Mouse (Mus musculus): ENCODE measurements around the gene Cyb5rl. TPM values are rescaled to one million over a fixed set of nuclear protein-coding genes. Genes with fewer than 3 reads are reported as not detected.
A peak's percentile ranks its signal among the peaks of the same experiment; 100 is the strongest.

The Cyb5rl gene
- polyA plus RNA-seq, 1 experiment from 2014 or later, result 3.6 TPM

- 62% methylated on average over 12 of the region's 12 CpGs for WGBS
- no peak overlapping the region for H3K4me3 ChIP-seq (ENCODE audit: low read depth, low read length)
- H3K27me3 ChIP-seq (replicated peaks; ENCODE audit: control insufficient read depth, insufficient read depth, low read length), result no peaks in the 10 kb centered on the region
- no peaks in the 10 kb centered on the region for H3K36me3 ChIP-seq (ENCODE audit: control insufficient read depth, insufficient read depth)
- peak; percentile 76 for TF ChIP-seq CTCF (IDR thresholded peaks at IDR 0.05; ENCODE audit: low read depth)
- H3K4me1 ChIP-seq (replicated peaks; ENCODE audit: control insufficient read depth, insufficient read depth, low read length), result no peaks in the 10 kb centered on the region
- no peak overlapping the region for H3K27ac ChIP-seq (ENCODE audit: low read depth, low read length)
- H3K4me2 ChIP-seq (replicated peaks; ENCODE audit: low read depth), result no peak overlapping the region
- H3K9ac ChIP-seq (ENCODE audit: low read depth, low read length), result no peak overlapping the region
- no peak for ATAC-seq
- H3K9me3 ChIP-seq (ENCODE audit: control insufficient read depth), result no peaks in the 10 kb centered on the region
These were observed 54.6 kb downstream of the Cyb5rl start for GRCm38 (mm10) chr4:107121165-107121943.

- no peak overlapping the region for H3K4me2 ChIP-seq (replicated peaks; ENCODE audit: low read depth)
- no peaks in the 10 kb centered on the region for H3K9me3 ChIP-seq (ENCODE audit: control insufficient read depth)
- ATAC-seq, result no peak
- no peaks in the 10 kb centered on the region for H3K36me3 ChIP-seq (ENCODE audit: control insufficient read depth, insufficient read depth)
- H3K27me3 ChIP-seq (replicated peaks; ENCODE audit: control insufficient read depth, insufficient read depth, low read length), result no peaks in the 10 kb centered on the region
- H3K9ac ChIP-seq (ENCODE audit: low read depth, low read length), result no peak overlapping the region
- no peak overlapping the region for H3K4me3 ChIP-seq (ENCODE audit: low read depth, low read length)
- WGBS, result 67% methylated on average over 7 of the region's 7 CpGs
- no peak overlapping the region for H3K27ac ChIP-seq (ENCODE audit: low read depth, low read length)
- no peak for TF ChIP-seq CTCF (IDR thresholded peaks at IDR 0.05; ENCODE audit: low read depth)
- H3K4me1 ChIP-seq (replicated peaks; ENCODE audit: control insufficient read depth, insufficient read depth, low read length), result no peaks in the 10 kb centered on the region
These were observed 57.6 kb downstream of the Cyb5rl start for GRCm38 (mm10) chr4:107124376-107124775.

DNA sequence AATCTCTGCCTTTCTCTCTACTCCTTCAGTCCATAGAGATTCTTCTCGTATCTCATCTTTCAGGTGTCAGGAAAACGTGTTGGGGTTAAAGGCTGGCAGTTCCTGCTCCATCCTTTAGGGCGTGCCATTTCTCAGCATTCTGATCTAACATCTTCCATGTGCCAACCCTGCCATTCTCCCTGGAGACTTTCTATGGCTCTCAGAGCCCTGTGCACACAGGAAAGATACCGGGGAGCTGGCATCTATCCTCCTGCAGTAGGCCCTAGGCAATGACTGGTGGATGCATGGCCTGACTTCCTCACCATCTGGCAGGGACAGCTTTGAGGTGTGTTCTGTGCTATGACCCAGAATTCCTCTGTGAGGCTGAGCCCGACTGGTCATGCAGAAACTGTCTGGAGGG is 58.3 kb downstream of the Cyb5rl start:
- Histone ChIP-seq H3K27me3 (replicated peaks; ENCODE audit: control insufficient read depth, insufficient read depth, low read length) (no peaks in the 10 kb centered on the region), H3K4me2 (replicated peaks; ENCODE audit: low read depth) (no peak overlapping the region), H3K36me3 (ENCODE audit: control insufficient read depth, insufficient read depth) (no peaks in the 10 kb centered on the region), H3K9ac (ENCODE audit: low read depth, low read length) (no peak overlapping the region), H3K4me3 (ENCODE audit: low read depth, low read length) (no peak overlapping the region), H3K9me3 (ENCODE audit: control insufficient read depth) (no peaks in the 10 kb centered on the region), H3K4me1 (replicated peaks; ENCODE audit: control insufficient read depth, insufficient read depth, low read length) (no peaks in the 10 kb centered on the region), H3K27ac (ENCODE audit: low read depth, low read length) (no peak overlapping the region)
- no peak for ATAC-seq
- TF ChIP-seq CTCF (IDR thresholded peaks at IDR 0.05; ENCODE audit: low read depth), result peak; percentile 55
- WGBS, result 67% methylated on average over 5 of the region's 5 CpGs

GRCm38 (mm10) chr4:107126389-107126788 is 59.6 kb downstream of the Cyb5rl start:
- H3K27me3 ChIP-seq (replicated peaks; ENCODE audit: control insufficient read depth, insufficient read depth, low read length), result no peaks in the 10 kb centered on the region
- no peaks in the 10 kb centered on the region for H3K9me3 ChIP-seq (ENCODE audit: control insufficient read depth)
- TF ChIP-seq CTCF (IDR thresholded peaks at IDR 0.05; ENCODE audit: low read depth), result no peak
- no peak overlapping the region for H3K4me2 ChIP-seq (replicated peaks; ENCODE audit: low read depth)
- no peaks in the 10 kb centered on the region for H3K36me3 ChIP-seq (ENCODE audit: control insufficient read depth, insufficient read depth)
- no peak overlapping the region for H3K4me3 ChIP-seq (ENCODE audit: low read depth, low read length)
- WGBS, result 70% methylated on average over 10 of the region's 10 CpGs
- no peak overlapping the region for H3K27ac ChIP-seq (ENCODE audit: low read depth, low read length)
- H3K4me1 ChIP-seq (replicated peaks; ENCODE audit: control insufficient read depth, insufficient read depth, low read length), result no peaks in the 10 kb centered on the region
- ATAC-seq, result no peak
- no peak overlapping the region for H3K9ac ChIP-seq (ENCODE audit: low read depth, low read length)

DNA sequence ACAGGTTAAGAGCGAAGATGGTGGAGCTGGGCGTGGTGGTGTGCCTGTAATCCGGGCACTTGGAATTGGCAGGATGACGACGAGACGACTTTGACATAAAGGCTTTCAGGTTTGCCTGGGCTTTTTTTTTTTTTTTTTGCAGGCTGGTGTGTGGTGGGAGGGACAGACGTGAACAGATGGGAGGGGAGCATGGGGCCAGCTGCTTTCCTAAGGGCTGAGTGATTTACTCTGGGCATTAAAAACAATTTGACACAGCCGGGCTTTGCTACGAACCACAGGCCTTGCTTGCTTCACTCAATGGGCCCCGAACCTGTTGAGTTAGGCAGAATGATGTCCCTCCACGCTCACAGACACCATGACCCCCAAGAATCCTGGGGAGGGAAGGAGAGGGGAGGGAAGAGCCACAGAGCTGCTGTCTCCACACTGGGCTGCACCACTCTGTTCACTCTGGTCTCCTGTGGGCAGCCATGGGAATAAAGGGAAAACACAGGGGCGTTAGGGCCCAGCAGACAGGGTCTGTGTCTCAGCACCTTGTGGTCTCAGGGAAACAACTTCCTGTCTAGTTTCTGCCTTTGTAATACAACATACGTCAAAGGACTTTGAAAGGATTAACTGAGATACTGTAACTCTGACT is 60.2 kb downstream of the Cyb5rl start:
- Histone ChIP-seq H3K27ac (ENCODE audit: low read depth, low read length) (no peak overlapping the region), H3K4me2 (replicated peaks; ENCODE audit: low read depth) (no peak overlapping the region), H3K4me1 (replicated peaks; ENCODE audit: control insufficient read depth, insufficient read depth, low read length) (no peaks in the 10 kb centered on the region), H3K4me3 (ENCODE audit: low read depth, low read length) (no peak overlapping the region), H3K27me3 (replicated peaks; ENCODE audit: control insufficient read depth, insufficient read depth, low read length) (no peaks in the 10 kb centered on the region), H3K9ac (ENCODE audit: low read depth, low read length) (no peak overlapping the region), H3K9me3 (ENCODE audit: control insufficient read depth) (no peaks in the 10 kb centered on the region), H3K36me3 (ENCODE audit: control insufficient read depth, insufficient read depth) (no peaks in the 10 kb centered on the region)
- ATAC-seq, result no peak
- no peak for TF ChIP-seq CTCF (IDR thresholded peaks at IDR 0.05; ENCODE audit: low read depth)
- WGBS, result 64% methylated on average over 13 of the region's 13 CpGs

DNA sequence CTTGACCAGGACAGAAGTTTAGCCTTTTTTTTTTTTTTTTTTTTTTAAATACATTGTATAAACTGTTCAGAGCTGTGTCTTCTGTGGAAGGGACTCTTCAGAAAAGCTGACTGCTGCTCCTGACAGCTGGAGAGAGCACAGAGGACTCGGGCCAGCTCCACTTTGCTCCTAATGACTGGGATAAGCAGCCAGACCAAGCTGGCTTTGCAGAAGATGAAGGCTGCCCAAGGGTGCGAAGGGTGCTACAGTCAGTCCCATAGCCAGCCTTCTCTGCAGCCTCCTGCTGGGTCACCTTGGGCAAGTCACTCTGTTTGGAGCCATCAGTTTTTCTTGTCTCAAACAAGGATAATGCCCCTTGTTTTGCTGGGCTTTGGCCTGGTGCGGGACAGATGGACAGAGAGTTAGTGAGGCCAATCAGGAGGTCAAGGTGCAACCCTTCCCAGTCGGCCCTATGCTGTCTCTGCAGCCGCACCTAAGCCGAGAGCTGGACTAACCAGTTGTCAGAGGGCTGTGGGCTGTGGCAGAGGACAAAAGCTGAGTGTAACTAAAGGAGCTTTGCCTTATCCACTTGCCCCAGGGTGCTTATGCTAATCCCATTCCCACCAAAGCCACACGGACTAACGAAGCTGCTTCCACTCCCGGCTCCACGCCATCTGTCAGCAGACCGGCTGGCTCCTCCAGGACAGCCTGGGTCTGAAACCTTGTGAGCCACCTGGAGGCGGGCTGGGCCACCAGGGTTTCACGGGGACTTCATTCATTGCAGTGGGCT is 61.3 kb downstream of the Cyb5rl start:
- no peak; the same call in 1 of the 2 replicates for ATAC-seq
- TF ChIP-seq CTCF (IDR thresholded peaks at IDR 0.05; ENCODE audit: low read depth), result no peak
- WGBS, result 32% methylated on average over 13 of the region's 13 CpGs
- H3K9me3 ChIP-seq (ENCODE audit: control insufficient read depth), result no peaks in the 10 kb centered on the region
- H3K27ac ChIP-seq (ENCODE audit: low read depth, low read length), result no peak overlapping the region
- H3K36me3 ChIP-seq (ENCODE audit: control insufficient read depth, insufficient read depth), result no peaks in the 10 kb centered on the region
- no peaks in the 10 kb centered on the region for H3K4me1 ChIP-seq (replicated peaks; ENCODE audit: control insufficient read depth, insufficient read depth, low read length)
- no peak overlapping the region for H3K4me3 ChIP-seq (ENCODE audit: low read depth, low read length)
- no peak overlapping the region; the same call in 1 of the 2 replicates for H3K4me2 ChIP-seq (replicated peaks; ENCODE audit: low read depth)
- no peak overlapping the region for H3K9ac ChIP-seq (ENCODE audit: low read depth, low read length)
- H3K27me3 ChIP-seq (replicated peaks; ENCODE audit: control insufficient read depth, insufficient read depth, low read length), result no peaks in the 10 kb centered on the region

All from intestine, postnatal 0 days (tissue).